Mouse (Mus musculus): ENCODE measurements around the gene Tmem179. TPM values are rescaled to one million over a fixed set of nuclear protein-coding genes. Genes with fewer than 3 reads are reported as not detected.

The Tmem179 gene
- polyA plus RNA-seq, 1 experiment from 2014 or later: 40.0 TPM

- peak overlapping the region; percentile 19; the same call in 1 of the 2 replicates for H3K4me2 ChIP-seq (ENCODE audit: low read length)
- peaks cover 39% of the 10 kb centered on the region for H3K4me1 ChIP-seq (ENCODE audit: control insufficient read depth, insufficient read depth, low read length)
- H3K9me3 ChIP-seq (replicated peaks; ENCODE audit: control insufficient read depth, low read length): no peaks in the 10 kb centered on the region
- peak overlapping the region; percentile 94 for H3K27ac ChIP-seq (ENCODE audit: low read depth, low read length)
- peak overlapping the region; percentile 47; the same call in 1 of the 2 replicates for H3K9ac ChIP-seq (ENCODE audit: low read length)
- DNase-seq (ENCODE audit: low spot score) (peak; percentile 95), ATAC-seq (peak; percentile 86)
- 2% methylated on average over 8 of the region's 8 CpGs for WGBS
- no peaks in the 10 kb centered on the region for H3K36me3 ChIP-seq (ENCODE audit: control insufficient read depth, insufficient read depth, low read length)
- H3K4me3 ChIP-seq (ENCODE audit: low read depth, low read length): no peak overlapping the region
- no peaks in the 10 kb centered on the region for H3K27me3 ChIP-seq (replicated peaks; ENCODE audit: control insufficient read depth, insufficient read depth, low read length)
Observed at GRCm38 (mm10) chr12:112541483-112542091, 25.0 kb upstream of the Tmem179 start.

- H3K4me3 ChIP-seq (ENCODE audit: low read depth, low read length): no peak overlapping the region
- ATAC-seq (no peak), DNase-seq (ENCODE audit: low spot score) (peak; percentile 41)
- no peak overlapping the region for H3K4me2 ChIP-seq (ENCODE audit: low read length)
- H3K9me3 ChIP-seq (replicated peaks; ENCODE audit: control insufficient read depth, low read length): no peaks in the 10 kb centered on the region
- peak overlapping the region; percentile 40 for H3K9ac ChIP-seq (ENCODE audit: low read length)
- peaks cover 32% of the 10 kb centered on the region for H3K4me1 ChIP-seq (ENCODE audit: control insufficient read depth, insufficient read depth, low read length)
- peak overlapping the region; percentile 94 for H3K27ac ChIP-seq (ENCODE audit: low read depth, low read length)
- WGBS: 85% methylated on average over 12 of the region's 12 CpGs
- H3K27me3 ChIP-seq (replicated peaks; ENCODE audit: control insufficient read depth, insufficient read depth, low read length): no peaks in the 10 kb centered on the region
- no peaks in the 10 kb centered on the region for H3K36me3 ChIP-seq (ENCODE audit: control insufficient read depth, insufficient read depth, low read length)
Observed at GRCm38 (mm10) chr12:112540321-112540720, 23.8 kb upstream of the Tmem179 start.

GRCm38 (mm10) chr12:112539466-112539965 lies 23.0 kb upstream of the Tmem179 start:
- WGBS: 93% methylated on average over 7 of the region's 7 CpGs
- ATAC-seq (no peak), DNase-seq (ENCODE audit: low spot score) (no peak)
- Histone ChIP-seq H3K9me3 (replicated peaks; ENCODE audit: control insufficient read depth, low read length) (no peaks in the 10 kb centered on the region), H3K9ac (ENCODE audit: low read length) (no peak overlapping the region), H3K4me1 (ENCODE audit: control insufficient read depth, insufficient read depth, low read length) (peaks cover 29% of the 10 kb centered on the region), H3K4me3 (ENCODE audit: low read depth, low read length) (no peak overlapping the region), H3K27ac (ENCODE audit: low read depth, low read length) (no peak overlapping the region), H3K27me3 (replicated peaks; ENCODE audit: control insufficient read depth, insufficient read depth, low read length) (no peaks in the 10 kb centered on the region), H3K4me2 (ENCODE audit: low read length) (no peak overlapping the region), H3K36me3 (ENCODE audit: control insufficient read depth, insufficient read depth, low read length) (no peaks in the 10 kb centered on the region)

GRCm38 (mm10) chr12:112538356-112538755 lies 21.8 kb upstream of the Tmem179 start:
- Histone ChIP-seq H3K4me1 (ENCODE audit: control insufficient read depth, insufficient read depth, low read length) (peaks cover 29% of the 10 kb centered on the region), H3K9ac (ENCODE audit: low read length) (no peak overlapping the region), H3K27ac (ENCODE audit: low read depth, low read length) (no peak overlapping the region), H3K4me3 (ENCODE audit: low read depth, low read length) (no peak overlapping the region), H3K36me3 (ENCODE audit: control insufficient read depth, insufficient read depth, low read length) (no peaks in the 10 kb centered on the region), H3K9me3 (replicated peaks; ENCODE audit: control insufficient read depth, low read length) (no peaks in the 10 kb centered on the region), H3K4me2 (ENCODE audit: low read length) (no peak overlapping the region), H3K27me3 (replicated peaks; ENCODE audit: control insufficient read depth, insufficient read depth, low read length) (no peaks in the 10 kb centered on the region)
- no peak for ATAC-seq
- no peak for DNase-seq (ENCODE audit: low spot score)
- 86% methylated on average over 9 of the region's 9 CpGs for WGBS

DNA sequence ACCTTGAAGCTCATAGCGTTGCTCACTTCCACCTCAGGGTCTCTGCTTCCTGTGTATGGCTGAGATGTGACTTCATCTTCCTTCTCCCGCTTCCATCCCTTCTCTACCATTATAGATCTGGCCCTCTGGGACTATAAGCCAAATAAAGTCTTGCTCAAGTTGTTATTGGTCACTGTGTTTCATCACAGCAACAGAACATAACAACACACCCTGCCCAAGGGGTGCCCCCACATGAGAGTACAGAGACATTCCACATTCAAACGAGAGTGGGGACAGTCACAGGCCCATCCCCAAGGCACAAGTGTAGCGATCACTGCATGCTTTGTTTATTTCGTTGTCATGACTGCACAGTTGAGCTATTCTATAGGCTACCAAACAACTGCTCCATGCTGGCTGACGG lies 20.7 kb upstream of the Tmem179 start:
- ATAC-seq: no peak
- Histone ChIP-seq H3K4me2 (ENCODE audit: low read length) (no peak overlapping the region), H3K27ac (ENCODE audit: low read depth, low read length) (no peak overlapping the region), H3K27me3 (replicated peaks; ENCODE audit: control insufficient read depth, insufficient read depth, low read length) (no peaks in the 10 kb centered on the region), H3K36me3 (ENCODE audit: control insufficient read depth, insufficient read depth, low read length) (no peaks in the 10 kb centered on the region), H3K9me3 (replicated peaks; ENCODE audit: control insufficient read depth, low read length) (no peaks in the 10 kb centered on the region), H3K9ac (ENCODE audit: low read length) (no peak overlapping the region), H3K4me3 (ENCODE audit: low read depth, low read length) (no peak overlapping the region), H3K4me1 (ENCODE audit: control insufficient read depth, insufficient read depth, low read length) (peaks cover 23% of the 10 kb centered on the region)
- DNase-seq (ENCODE audit: low spot score): no peak
- WGBS: 75% methylated on average over 6 of the region's 6 CpGs

DNA sequence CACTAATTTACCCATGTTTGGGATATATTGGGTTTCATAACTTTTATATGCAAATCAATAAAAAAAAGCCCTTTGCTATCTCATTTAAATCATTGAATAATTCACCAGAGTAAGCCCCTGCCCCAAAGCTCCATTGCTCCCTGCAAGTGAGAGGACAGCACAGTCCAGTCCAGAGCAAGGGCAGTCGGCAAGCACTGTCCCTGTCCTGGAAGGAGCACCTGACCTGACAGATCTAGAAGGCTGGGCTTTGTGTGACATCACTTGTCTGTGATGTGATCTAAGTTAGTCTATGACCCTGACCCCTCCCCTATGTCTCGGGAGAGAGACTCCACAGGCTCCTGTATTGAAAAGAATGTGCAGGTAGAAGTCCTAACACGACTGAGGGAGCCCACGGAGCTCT lies 17.2 kb upstream of the Tmem179 start:
- Histone ChIP-seq H3K9me3 (replicated peaks; ENCODE audit: control insufficient read depth, low read length) (no peaks in the 10 kb centered on the region), H3K9ac (ENCODE audit: low read length) (no peak overlapping the region), H3K27me3 (replicated peaks; ENCODE audit: control insufficient read depth, insufficient read depth, low read length) (no peaks in the 10 kb centered on the region), H3K27ac (ENCODE audit: low read depth, low read length) (no peak overlapping the region), H3K4me2 (ENCODE audit: low read length) (no peak overlapping the region), H3K36me3 (ENCODE audit: control insufficient read depth, insufficient read depth, low read length) (no peaks in the 10 kb centered on the region), H3K4me3 (ENCODE audit: low read depth, low read length) (no peak overlapping the region), H3K4me1 (ENCODE audit: control insufficient read depth, insufficient read depth, low read length) (no peaks in the 10 kb centered on the region)
- 71% methylated on average over 4 of the region's 4 CpGs for WGBS
- DNase-seq (ENCODE audit: low spot score) (no peak), ATAC-seq (no peak)

DNA sequence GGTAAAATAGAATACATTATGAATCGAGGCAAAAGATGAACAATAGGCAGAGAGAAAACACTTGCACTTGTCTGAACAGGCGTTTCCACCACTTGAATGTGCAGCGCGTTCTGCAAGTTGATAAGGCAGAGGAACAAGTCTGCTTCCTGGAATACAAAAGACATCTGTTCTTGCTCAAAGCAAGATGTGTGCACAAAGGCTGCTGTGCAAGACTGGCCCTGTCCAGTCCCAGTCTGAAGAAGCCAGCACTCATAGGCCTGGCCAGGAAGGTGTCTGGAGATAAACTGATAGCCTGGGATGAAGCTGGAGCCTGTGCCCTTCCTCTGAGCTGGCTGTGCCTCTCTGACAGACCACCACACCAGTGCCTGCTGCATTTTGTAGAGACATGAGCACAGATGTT lies 1.6 kb upstream of the Tmem179 start:
- DNase-seq (ENCODE audit: low spot score) (no peak), ATAC-seq (peak; percentile 26; the same call in 1 of the 2 replicates)
- no peaks in the 10 kb centered on the region for H3K27me3 ChIP-seq (replicated peaks; ENCODE audit: control insufficient read depth, insufficient read depth, low read length)

DNA sequence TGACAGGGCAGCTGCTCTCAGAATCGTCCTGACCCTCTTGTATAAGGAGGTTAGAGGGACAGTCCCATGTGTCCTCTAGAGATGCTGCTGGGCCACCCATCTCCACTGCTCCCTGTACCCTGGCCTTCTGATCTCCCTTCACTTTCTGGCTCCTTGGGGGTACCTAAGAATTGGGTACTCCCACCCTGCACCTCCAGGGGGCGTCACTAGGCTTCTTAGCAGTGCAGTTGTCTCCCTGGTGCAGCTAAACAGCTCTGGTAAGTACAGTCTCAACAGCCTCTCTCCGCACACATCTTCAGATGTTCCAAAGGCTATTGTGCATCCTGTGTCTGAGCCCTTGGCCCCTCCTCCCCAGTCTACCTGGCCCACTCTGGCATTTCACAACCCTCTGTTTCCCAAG lies 1.6 kb downstream of the Tmem179 start:
- Histone ChIP-seq H3K27me3 (replicated peaks; ENCODE audit: control insufficient read depth, insufficient read depth, low read length) (0 out of 2 replicates have a peak, but pooled peaks cover 8% of the 10 kb centered on the region), H3K36me3 (ENCODE audit: control insufficient read depth, insufficient read depth, low read length) (no peaks in the 10 kb centered on the region), H3K4me3 (ENCODE audit: low read depth, low read length) (no peak overlapping the region), H3K9me3 (replicated peaks; ENCODE audit: control insufficient read depth, low read length) (no peaks in the 10 kb centered on the region), H3K4me1 (ENCODE audit: control insufficient read depth, insufficient read depth, low read length) (peaks cover 27% of the 10 kb centered on the region), H3K4me2 (ENCODE audit: low read length) (no peak overlapping the region), H3K9ac (ENCODE audit: low read length) (no peak overlapping the region), H3K27ac (ENCODE audit: low read depth, low read length) (no peak overlapping the region)
- DNase-seq (ENCODE audit: low spot score): no peak
- WGBS: 52% methylated on average over 3 of the region's 3 CpGs
- no peak for ATAC-seq

More for the DNA sequence above, 1.6 kb upstream of the Tmem179 start:
- no peak overlapping the region for H3K9ac ChIP-seq (ENCODE audit: low read length)
- no peak overlapping the region for H3K4me2 ChIP-seq (ENCODE audit: low read length)
- WGBS: 55% methylated on average over 4 of the region's 4 CpGs
- H3K4me1 ChIP-seq (ENCODE audit: control insufficient read depth, insufficient read depth, low read length): peaks cover 15% of the 10 kb centered on the region
- no peaks in the 10 kb centered on the region for H3K9me3 ChIP-seq (replicated peaks; ENCODE audit: control insufficient read depth, low read length)
- H3K4me3 ChIP-seq (ENCODE audit: low read depth, low read length): no peak overlapping the region
- H3K27ac ChIP-seq (ENCODE audit: low read depth, low read length): no peak overlapping the region; the same call in 1 of the 2 replicates
- no peaks in the 10 kb centered on the region for H3K36me3 ChIP-seq (ENCODE audit: control insufficient read depth, insufficient read depth, low read length)

DNA sequence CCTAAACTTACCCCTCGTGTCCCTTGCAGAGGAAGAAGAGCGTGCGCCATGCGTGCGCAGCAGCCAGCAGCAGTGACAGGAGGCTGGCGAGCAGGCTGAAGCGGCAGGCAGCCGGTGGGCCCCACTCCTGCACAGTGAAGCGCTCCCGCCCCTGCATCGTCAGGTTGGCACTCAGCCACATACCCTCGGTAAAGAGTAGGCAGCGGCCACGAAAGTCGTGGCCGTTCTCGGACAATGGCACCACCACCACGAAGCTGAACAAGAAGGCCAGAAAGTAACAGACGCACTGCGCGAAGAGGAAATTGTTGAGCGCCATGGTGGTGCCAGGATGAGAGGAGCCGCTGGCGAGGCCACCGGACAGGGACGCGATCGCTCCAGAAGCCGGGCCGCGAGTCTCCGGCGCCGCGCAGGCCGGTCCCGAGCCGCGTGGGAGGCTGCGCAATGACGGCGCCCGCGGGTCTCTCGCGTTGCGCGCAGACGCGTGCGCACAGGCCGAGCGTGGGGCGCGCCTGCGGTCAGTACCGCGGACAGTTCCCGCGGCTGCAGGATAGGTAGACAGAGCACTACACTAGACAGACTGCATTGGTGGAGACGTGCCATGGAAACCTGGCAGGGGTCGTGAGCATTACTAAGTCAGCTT lies 5.7 kb downstream of the Tmem179 start:
- peak; percentile 60 for DNase-seq (ENCODE audit: low spot score)
- H3K9ac ChIP-seq (ENCODE audit: low read length): peak overlapping the region; percentile 64
- WGBS: under 1% methylated on average over 62 of the region's 62 CpGs
- peak overlapping the region; percentile 37 for H3K4me3 ChIP-seq (ENCODE audit: low read depth, low read length)
- peak overlapping the region; percentile 35 for H3K27ac ChIP-seq (ENCODE audit: low read depth, low read length)
- H3K36me3 ChIP-seq (ENCODE audit: control insufficient read depth, insufficient read depth, low read length): no peaks in the 10 kb centered on the region
- peak overlapping the region; percentile 67 for H3K4me2 ChIP-seq (ENCODE audit: low read length)
- ATAC-seq: peak; percentile 60
- peaks cover 31% of the 10 kb centered on the region for H3K4me1 ChIP-seq (ENCODE audit: control insufficient read depth, insufficient read depth, low read length)
- no peaks in the 10 kb centered on the region for H3K9me3 ChIP-seq (replicated peaks; ENCODE audit: control insufficient read depth, low read length)
- 0 out of 2 replicates have a peak, but pooled peaks cover 8% of the 10 kb centered on the region for H3K27me3 ChIP-seq (replicated peaks; ENCODE audit: control insufficient read depth, insufficient read depth, low read length)

Data from forebrain, embryonic 14.5 days (tissue).